Mouse (Mus musculus): ENCODE measurements around the gene Pcid2.
A peak's percentile ranks its signal among the peaks of the same experiment; 100 is the strongest.
"Not testable (repeated sequence)": the region's sequence is repeated elsewhere in the genome, so short reads cannot be mapped to it uniquely, and the experiment has no call there.

- TF ChIP-seq CHD2, ZNF384 (IDR thresholded peaks at IDR 0.05; ENCODE audit: low read depth, low read length): not testable (repeated sequence)
- peak; percentile 34; the same call in 1 of the 2 replicates for TF ChIP-seq ZC3H11A (IDR thresholded peaks at IDR 0.05; ENCODE audit: borderline replicate concordance, low read depth, low read length)
Measured at GRCm38 (mm10) chr8:13132220-13132619, 27.0 kb upstream of the Pcid2 start.

Data from ES-E14 (cell line).